Mouse (Mus musculus) thymus, adult 2 months (tissue): ENCODE measurements around the gene Hvcn1.

Source experiments
- CTCF ChIP-seq: fragments of 200-500 bp; IDR thresholded peaks from 2 replicates; pipeline ENCODE4 v1.5.1; 2012; ENCODE audit warnings: mild to moderate bottlenecking, control low read depth, low read length, moderate library complexity, borderline replicate concordance; ENCODE audit not compliant: control insufficient read depth, poor library complexity, insufficient read depth; ENCODE audit errors: extremely low read depth
- POLR2A ChIP-seq: fragments of 200-500 bp; IDR thresholded peaks from 2 replicates; pipeline ENCODE4 v1.6.1; 2012; ENCODE audit warnings: mild to moderate bottlenecking, low read length, control low read depth, moderate library complexity; ENCODE audit not compliant: control insufficient read depth, poor library complexity, insufficient read depth; ENCODE audit errors: extremely low read depth

DNA sequence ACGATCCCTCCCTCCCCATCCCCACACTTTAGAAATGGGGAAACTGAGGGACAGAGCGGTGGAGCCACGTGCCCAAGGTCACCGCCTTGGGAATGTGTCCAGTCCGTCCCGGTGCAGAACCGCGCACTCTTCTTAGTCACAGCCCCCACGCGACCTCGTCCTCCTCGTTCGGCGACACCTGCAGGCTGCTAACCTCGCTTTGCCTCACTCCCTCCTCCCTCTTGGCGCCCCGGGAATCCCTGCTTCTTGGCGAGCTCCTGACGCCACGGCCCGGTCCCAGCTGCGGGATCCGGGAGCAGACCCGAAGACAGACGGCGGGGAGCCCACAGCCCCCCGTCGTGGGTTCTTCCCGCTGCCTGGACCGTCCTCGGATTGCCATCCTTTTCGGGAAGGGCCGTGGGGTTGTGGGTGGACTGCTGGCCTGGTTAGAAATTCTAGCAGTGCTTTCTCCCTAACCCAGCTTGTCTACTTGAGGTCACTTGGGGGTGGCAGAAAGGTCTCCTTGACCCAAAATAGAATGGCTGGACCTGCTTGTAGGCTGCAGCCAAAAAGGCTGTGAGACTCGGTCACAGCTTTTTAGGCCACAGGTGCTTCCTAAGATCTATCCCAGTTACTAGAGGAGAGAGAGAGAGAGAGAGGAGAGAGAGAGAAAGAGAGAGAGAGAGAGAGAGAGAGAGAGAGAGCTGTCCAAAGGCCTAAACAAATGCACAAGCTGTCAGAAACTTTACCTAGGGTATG, 78.6 kb downstream of the Hvcn1 start:
- TF ChIP-seq POLR2A, result no peak
- TF ChIP-seq CTCF, result 0 out of 2 replicates have a peak, but pooled peaks have one; percentile 28
